Mouse (Mus musculus): Measurements from ENCODE around the gene Ddi2. TPM values are rescaled to one million over a fixed set of nuclear protein-coding genes. Genes with fewer than 3 reads are reported as not detected.

Ddi2 gene
- total RNA-seq, 2 experiments from 2014 or later = 57.5 to 62.5 TPM

DNA sequence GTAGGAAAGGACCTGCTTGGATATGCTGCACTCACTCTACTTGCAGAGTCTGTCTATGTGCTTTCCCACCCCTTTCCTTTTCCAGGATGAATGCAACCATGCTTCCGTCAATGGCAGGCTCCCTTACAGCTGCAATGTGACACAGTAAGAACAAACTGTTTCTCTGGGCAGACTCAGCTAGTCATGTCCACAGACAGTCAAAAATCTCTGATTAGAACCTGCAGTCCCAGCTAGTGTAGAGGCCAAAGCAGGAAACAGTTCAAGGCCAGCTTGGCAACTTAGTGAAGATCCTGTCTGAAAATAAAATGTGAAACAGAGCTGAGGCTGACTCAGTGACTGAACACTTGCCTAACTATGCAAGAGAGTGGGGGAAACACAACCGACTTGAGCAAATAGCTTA, 18.6 kb downstream of the Ddi2 start:
- DNase-seq (ENCODE audit: low spot score) = peak; percentile 61

DNA sequence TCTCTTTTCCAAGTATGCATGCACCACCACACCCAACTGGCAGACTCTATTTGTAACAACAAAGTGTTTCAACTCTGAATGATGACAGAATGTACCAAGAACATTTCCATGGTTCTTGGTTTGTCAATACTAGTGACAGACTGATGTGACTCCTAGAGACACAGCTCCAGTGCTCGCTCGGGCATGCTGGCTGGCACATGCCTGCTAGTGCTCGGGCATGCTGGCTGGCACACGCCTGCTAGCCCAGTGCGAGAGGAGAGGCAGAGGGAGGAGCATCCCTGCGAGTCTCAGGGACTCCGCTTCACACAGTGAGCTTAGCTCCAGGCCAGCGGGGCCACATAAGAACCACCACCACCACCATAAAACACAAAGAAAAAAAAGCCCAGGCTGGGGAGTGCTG, 28.5 kb downstream of the Ddi2 start:
- no peak for DNase-seq (ENCODE audit: low spot score)

DNA sequence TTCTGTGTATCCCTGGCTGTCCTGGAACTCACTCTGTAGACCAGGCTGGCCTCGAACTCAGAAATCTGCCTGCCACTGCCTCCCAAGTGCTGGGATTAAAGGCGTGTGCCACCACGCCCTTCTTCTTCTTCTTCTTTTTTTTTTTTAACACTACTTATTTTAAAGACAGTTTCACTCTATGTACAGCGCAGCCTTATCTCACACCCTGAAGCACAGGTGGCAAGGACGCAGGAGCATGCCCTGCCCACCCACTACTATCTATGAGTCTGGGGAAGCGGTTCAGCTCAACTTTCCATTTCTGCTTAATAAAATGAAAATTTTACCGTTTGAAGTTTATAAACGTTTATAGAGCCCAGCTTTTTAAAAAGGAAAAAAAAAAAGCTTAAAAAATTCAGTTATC, 34.7 kb downstream of the Ddi2 start:
- no peak for DNase-seq (ENCODE audit: low spot score)

DNA sequence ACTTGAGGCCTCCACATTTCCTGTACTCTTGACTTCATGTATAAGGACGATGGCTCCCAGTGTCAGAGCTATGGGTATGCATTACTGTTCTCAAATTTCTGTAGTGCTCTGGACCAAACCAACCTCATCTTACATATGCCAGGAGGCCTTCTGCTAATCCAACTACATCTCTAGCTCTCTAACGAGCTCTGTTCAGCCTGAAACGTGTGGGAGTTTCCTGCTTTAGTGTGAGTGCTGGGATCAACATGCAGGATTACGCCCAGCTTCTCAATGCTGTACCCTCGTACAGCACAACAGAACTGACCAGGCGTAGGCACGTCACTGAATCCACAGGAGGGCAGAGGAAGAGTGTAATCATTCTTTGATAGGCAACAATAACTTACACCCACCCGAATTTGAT, 36.7 kb downstream of the Ddi2 start:
- DNase-seq (ENCODE audit: low spot score) = peak; percentile 19

DNA sequence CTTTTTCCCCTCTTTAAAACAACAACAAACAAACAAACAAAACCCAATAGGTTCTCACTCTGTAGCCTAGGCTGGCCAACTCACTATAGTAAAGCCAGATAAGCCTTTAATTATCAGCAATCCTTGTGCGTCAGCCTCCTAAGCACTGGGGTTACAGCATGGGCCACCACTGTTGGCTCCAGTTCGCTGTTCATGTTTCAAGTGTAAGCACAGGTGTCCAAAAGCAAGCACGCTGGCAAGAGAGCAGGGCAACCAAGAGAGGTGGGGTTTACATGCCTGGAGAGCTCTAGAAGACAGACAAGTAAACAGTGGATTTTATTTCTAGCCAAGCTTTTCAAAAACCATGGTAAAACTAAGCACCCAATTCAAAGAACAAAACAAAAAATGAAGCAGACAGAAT, 37.1 kb downstream of the Ddi2 start:
- DNase-seq (ENCODE audit: low spot score) = peak; percentile 61

DNA sequence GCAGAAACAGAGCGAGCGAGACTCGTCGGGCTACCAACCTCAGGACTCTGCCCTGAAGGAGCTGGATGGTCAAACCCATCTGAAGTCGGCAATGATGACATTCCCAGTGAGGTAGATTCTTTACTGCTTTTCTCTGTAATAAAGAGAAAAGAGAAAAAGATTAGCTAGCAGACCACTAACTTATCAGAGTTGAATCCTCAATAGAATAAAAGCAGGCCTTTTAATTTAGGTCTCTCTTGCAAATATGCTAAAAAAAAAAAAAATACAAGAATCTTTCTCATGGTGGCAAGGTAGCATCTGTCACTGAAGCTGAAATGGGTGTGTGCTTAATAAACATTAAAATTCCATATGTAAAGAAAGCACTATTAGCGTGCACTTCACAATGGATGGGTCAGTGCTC, 37.7 kb downstream of the Ddi2 start, which contains the start of gene Rsc1a1:
Rsc1a1 (minus strand) TSS at position 101 of the 400 bp plus-strand sequence.
- DNase-seq (ENCODE audit: low spot score) = no peak

DNA sequence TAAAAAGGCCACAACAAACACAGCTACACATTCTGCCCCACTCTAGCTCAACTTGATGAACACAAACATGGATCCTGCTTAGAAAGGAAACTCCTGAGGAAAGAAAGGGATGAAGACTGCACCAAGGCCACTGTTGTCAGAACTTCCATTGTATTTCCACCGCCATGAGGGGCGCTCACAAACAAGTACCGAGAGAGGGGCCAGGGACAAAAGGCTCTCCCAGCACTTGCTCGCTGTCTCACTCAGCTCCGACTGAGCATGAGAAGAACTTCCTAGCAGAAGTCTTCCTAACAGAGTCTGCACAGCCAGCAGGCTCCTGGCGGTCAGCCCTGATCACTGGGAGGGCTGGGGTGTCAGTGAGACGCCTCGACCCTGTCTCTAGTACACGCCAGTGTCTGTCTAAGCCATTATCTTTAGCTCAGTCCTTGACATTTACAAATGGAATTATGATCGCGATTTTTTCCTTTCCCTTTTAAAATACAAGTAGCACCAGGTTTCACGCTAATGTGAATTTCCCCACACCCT, 40.5 kb downstream of the Ddi2 start:
- DNase-seq (ENCODE audit: low spot score) = no peak

DNA sequence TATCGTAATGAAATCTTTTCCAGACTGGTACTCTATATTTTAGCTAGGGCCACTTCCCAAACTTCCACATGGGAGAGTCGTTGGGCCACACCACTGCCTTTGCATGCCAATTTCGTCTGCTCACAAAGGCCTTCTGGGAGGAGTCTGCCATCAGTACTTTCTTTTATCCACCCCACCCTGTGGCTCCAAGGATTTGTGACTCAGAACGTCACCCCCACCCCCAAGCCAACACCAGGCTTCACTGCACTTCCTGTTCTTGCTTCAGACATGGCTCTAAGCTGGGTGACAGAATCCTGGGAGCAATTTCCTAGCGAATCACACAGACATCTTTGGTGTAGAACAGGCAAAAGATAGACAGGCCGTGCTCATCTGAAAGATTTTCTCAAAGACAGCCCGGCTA, 41.5 kb downstream of the Ddi2 start:
- DNase-seq (ENCODE audit: low spot score) = peak; percentile 45

DNA sequence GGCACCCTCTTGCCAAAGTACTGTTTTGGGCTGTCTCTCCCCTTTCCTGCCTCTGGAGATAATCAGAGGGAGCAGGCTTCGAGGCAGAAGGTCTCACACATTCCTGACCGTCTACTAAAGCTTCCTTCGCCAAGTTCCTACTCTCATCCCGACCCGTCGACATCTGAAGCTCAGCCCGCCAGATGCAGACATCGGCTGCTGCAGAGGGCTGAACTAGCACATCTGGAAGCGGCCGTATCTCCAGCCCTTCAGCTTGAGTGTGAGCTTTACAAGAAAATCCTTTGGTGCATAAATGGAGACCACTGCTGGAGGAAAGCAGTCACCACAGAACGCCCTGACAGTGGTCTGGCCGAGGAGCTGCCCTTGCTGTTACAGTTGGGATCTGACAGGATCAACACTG, 42.3 kb downstream of the Ddi2 start:
- no peak for DNase-seq (ENCODE audit: low spot score)

DNA sequence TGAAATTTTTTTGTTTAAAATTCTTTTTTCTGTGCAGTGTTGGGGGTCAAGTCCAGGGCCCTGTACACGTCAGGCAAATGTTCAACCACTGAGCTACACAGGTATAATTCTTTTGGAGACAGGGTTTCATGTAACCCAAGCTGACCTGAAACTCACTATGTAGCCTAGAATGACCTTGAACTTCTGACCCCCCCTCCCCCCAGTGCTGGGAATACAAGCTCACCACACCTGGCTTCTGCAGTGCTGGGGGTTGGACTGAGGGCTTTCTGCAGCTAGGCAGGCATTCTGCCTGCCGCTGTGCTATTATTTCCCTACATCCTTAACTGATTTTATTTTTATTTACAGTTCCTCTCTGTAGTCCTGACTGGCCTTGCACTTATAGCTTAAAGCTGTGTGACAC, 44.2 kb downstream of the Ddi2 start:
- no peak for DNase-seq (ENCODE audit: low spot score)

DNA sequence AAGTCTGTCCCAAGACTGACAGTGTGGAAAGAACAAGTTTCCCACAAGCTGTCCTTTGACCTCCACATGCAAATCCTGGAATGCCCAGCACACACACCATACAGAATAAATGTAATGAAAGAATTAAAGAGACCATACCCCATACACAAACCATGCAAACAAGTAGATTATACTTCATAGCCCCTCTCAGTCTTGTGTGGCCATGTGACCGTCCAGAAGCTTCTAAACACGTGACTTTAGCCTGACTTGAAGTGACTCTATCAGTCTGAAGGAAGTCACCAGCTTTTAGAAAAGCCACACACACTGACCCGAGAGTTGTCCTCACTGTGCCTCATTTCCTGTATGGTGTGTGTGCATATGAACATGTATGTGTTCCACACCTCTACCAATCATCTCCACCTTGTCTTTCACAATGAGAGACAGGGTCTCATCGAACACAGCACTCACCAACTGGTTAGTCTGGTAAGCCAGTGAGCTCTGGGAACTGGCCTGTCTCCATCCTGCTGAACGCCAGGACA, 46.7 kb downstream of the Ddi2 start:
- DNase-seq (ENCODE audit: low spot score) = no peak

DNA sequence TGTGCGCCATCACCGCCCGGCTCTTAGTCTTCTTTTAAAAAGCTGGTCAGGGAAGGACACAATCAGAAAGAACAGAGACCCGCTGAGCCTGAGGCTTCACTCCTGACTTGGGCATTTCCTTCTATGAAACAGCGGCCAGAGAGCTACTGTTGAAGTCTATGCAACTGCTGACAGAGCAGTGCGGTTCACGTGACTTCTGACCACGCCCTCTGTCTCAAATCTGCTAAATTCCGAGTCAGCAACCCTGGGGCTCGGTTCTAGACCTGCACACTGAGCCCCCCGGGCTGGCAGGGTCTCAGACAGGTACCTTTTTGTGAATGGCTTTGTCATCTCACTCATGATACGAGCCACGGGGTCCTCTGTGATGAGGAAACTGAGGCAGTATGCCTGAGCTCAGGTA, 50.9 kb downstream of the Ddi2 start:
- no peak for DNase-seq (ENCODE audit: low spot score)

DNA sequence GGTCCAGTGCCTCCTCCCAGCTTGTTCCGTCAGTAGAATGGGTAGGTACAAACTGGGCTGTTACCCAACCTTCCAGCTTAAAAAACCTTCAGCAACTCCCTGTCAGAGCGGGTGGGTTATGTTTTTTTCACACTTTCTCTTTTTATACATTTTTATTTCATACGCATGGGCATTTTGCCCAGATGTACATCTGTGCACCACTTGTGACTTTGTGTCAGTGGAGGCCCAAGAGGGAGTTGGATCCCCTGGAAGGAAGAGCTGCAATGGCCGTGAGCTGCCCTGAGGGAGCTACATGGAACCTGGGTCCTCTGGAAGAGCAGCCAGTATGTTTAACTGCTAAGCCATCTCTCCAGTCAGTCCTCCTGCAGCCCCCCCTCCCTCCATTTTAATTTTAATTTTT, 51.8 kb downstream of the Ddi2 start:
- no peak for DNase-seq (ENCODE audit: low spot score)

DNA sequence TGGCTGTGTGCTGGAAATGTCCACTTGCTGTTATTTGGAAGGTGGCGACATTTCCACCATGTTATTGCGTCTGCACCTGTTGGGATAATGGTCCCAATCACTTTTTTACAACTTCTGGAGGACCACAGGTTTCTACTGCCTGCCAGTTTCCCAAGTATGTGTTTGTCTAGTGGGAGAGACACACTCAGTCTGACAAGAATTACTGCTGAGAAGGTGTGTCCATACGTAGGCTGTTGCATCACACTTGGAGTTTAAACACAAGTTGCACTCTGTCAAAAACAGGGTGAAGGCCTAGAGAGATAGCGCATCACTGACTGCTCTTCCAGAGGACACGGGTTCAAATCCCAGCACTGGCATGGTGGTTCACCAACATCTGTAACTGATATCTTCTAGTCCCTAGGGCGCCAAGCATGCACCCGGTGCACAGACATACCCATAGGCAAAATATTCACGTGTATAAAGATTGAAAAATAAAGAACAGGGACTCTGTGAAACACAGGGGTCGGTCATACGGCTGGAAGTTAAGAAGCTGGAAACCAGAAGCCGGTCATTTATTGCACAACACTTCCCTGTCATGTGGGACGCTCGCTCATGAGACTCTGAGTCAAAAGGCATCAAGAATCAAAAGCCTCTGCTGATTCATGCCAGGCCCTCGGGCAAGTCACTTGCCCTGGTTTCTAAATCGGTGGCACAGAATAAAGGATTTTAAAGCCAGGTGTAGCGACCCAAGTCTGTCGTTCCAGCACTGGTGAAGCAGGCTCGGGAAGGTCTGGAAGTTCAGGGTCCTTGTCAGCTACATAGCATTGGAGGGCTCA, 53.1 kb downstream of the Ddi2 start:
- peak; percentile 66 for DNase-seq (ENCODE audit: low spot score)

DNA sequence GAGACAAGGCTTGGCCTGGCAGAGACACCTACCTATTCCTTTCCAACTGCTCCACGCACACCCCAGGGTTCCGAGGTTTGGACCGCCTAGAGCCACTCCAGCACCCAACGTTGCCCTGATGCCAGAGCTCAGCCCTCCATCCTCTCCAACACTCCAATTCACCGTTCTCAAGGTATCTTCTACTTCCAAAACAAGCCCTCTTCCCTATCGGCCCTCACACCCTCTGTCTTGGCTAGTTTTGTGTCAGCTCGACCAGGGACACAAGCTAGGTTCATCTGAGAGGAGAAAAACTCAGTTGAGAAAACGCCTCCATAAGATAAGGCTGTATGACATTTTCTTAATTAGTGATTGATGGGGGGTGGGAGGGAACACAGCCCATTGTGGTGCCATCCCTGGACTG, 58.4 kb downstream of the Ddi2 start, which contains the start of gene Plekhm2:
Plekhm2 (minus strand) TSS at position 101 of the 400 bp plus-strand sequence.
- DNase-seq (ENCODE audit: low spot score) = no peak

DNA sequence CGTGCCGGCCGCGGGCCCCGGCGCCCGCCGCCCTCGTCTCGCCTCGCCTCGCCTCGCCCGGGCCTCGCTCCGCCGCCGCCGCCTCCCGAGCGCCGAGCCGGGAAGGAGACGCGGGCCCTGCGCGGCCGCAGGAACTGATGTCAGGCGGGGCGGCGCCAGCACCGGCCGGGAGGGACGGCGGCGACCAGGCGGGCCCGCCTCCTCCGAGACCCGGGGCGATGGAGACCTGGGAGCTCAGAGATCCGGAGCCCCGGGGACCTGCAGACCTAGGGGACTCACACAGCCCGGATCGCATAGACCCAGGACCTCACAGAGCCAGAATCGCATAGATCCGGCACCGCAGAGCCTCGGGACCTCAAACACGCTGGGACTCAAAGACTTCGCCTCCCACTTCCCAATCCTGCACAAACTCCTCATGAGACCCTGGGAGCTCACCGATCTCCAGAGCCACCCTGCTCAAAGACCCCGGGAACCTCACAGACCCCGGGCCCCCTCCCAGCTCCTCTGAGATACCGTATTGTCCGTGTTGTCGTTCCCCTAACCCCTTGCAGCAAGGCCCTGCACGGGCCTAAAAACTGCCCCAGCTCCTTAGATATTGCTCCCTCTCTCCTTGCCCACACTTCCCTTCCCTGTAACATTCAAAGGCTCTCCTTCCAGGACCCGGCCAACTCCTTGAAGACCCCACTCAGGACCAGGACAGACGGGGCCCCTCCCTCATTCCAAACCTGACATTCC, 59.0 kb downstream of the Ddi2 start:
- peak; percentile 69 for DNase-seq (ENCODE audit: low spot score)

DNA sequence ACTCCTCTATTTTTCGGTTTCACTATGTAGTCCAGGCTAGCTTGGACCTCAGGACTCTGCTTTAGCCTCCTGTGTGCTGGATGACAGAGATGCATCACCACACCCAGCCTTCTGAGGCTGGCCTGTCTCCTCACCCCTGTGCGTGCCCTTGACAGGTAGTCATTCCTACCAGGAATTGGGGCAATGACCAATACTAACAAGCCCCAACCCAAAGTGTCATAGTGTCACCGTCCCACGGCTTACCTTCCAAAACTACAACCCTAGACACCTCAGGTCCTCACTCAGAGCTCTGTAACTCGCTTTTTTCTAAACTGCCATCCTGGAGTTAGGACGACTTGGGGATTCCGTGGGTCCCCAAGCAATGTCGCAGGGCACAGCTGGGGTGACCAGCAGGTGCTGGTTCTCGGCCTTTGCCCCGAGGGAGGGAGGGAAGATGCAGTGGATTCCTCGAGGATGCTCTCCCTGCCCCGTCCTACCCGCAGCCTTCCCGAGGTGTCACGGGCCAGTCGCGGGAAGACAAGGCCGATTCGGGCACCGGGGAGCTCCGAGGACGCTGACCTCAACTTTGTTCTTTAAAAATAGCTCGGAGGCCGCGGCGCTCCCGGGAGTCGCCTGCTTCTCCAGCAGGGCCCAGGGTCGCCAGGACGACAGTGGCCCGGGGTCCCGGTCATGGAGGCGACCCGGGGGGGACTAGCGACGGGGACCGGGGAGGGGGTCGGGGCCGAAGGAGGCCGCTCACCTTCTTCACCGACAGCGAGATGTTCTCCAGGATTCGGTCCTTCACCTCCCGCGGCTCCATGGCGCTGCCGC, 59.9 kb downstream of the Ddi2 start:
- DNase-seq (ENCODE audit: low spot score) = peak; percentile 48

DNA sequence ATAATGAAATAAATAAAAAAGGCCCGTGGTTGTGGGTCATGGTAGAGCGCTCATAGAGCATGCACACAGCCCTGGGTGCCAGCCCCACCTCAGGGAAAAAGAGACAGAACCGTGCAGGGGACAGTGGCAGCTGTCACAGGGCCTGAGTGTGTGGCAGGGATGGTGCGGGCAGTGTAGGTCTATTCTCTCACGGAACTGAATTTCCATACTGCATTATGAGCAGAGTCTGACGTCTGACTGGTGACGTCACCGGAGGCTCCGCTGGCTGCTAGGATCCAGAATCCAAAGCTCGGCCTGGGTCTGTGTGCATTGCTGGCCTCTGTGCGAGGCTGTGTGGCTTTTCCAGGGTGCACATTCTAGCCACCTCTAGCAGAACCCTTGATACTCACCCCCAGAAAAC, 62.3 kb downstream of the Ddi2 start:
- DNase-seq (ENCODE audit: low spot score) = no peak

DNA sequence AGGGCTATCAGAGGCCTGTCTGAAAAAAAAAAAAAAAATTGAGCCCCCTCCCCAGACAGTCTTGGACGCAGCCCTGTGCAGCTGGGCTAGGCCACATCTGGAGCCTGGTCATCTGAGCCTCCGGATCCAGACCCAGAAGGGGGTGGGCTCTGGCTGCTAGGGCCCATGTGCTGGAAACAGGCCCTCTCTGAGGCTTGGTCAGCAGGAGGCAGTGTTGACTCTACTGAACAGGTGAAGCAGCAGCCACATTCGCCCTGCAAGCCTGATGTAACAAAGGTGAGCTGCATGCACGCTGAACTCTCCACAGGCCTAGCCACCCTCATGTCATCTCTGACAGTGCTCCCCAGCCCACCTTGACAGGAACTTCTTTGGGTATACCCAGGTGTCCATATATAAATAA, 63.5 kb downstream of the Ddi2 start:
- DNase-seq (ENCODE audit: low spot score) = no peak

DNA sequence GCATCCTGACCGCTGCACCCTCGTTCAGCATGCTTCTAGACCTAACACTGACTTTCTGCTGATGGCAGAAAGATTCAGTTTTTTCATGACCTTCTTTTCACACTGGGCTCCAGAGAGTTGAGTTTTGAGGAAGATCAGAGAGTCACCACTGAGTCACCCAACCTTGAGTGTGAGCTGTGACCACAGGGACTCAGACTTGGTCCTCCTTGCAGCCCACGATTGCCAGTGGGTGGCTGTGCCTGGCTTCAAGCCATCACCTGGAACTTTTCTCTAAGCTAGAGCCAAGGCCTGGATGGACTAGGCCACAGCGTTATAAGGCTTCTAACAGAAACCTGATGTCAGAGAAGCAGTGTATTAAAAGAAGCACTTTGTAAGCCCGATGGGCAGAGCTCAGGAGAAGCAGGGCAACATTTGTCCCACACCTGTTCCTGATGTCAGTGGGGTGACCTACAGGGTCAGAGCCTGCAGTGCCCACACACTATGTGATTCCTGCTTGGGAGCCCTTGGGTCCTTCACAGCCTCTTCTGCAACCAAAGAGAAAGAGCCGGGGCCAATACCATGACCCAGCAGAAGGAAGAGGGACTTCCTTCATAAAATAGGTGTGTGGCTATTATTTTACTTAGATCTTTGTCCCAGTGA, 64.3 kb downstream of the Ddi2 start:
- no peak for DNase-seq (ENCODE audit: low spot score)

DNA sequence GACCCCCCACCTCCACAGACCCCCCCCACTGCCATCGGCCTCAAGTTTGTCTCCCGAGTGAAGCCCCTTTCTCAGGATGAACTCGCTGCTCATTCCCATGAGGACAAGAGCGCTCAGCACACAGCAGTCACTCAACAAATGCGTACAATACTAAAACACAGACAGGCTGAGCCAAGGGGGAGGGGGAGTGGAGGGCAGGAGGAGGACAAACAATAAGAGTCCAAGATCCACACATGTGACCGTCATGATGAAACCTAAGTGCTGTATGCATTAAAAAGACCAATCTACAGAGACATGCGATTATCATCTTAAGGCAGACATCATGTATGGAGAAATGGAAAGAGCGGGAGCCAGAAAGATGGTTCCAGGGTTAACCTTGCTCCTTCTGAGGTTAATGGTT, 66.3 kb downstream of the Ddi2 start:
- no peak for DNase-seq (ENCODE audit: low spot score)
